Mouse (Mus musculus) cerebellum, adult 9-11 months (tissue): ENCODE data around the gene Etfrf1.

Source experiments
- DNase-seq: peaks from one replicate; pipeline ENCODE4 v3.0.0; 2022

Etfrf1 gene

GRCm38 (mm10) chr6:145210816-145211338, at the start of gene Etfrf1, which contains the start of gene Casc1:
Gene Etfrf1 (plus strand): TSS chr6:145211134.
Gene Casc1 (minus strand): TSS chr6:145211005.
- peak; percentile 100 for DNase-seq

GRCm38 (mm10) chr6:145171892-145172606, 38.9 kb upstream of the Etfrf1 start:
- DNase-seq: no peak

- DNase-seq: no peak
Observed at GRCm38 (mm10) chr6:145173781-145174191, 37.1 kb upstream of the Etfrf1 start.

- no peak for DNase-seq
Observed at GRCm38 (mm10) chr6:145175571-145175981, 35.4 kb upstream of the Etfrf1 start.

- DNase-seq: no peak
Observed at GRCm38 (mm10) chr6:145176474-145176873, 34.5 kb upstream of the Etfrf1 start.

GRCm38 (mm10) chr6:145179665-145180064, 31.3 kb upstream of the Etfrf1 start:
- DNase-seq: no peak

GRCm38 (mm10) chr6:145182044-145182443, 28.9 kb upstream of the Etfrf1 start:
- no peak for DNase-seq

- no peak for DNase-seq
Observed at GRCm38 (mm10) chr6:145186096-145186495, 24.8 kb upstream of the Etfrf1 start.

- peak; percentile 37 for DNase-seq
Observed at GRCm38 (mm10) chr6:145187093-145188088, 23.5 kb upstream of the Etfrf1 start.

GRCm38 (mm10) chr6:145193038-145193437, 17.9 kb upstream of the Etfrf1 start:
- no peak for DNase-seq

GRCm38 (mm10) chr6:145193446-145193845, 17.5 kb upstream of the Etfrf1 start:
- no peak for DNase-seq

- DNase-seq: no peak
Observed at GRCm38 (mm10) chr6:145197949-145198686, 12.8 kb upstream of the Etfrf1 start.

GRCm38 (mm10) chr6:145202432-145203125, 8.4 kb upstream of the Etfrf1 start:
- DNase-seq: no peak

GRCm38 (mm10) chr6:145204440-145204839, 6.5 kb upstream of the Etfrf1 start:
- no peak for DNase-seq

- DNase-seq: no peak
Observed at GRCm38 (mm10) chr6:145205142-145205541, 5.8 kb upstream of the Etfrf1 start.

GRCm38 (mm10) chr6:145210056-145210680, 766 bp upstream of the Etfrf1 start:
- DNase-seq: peak; percentile 58

GRCm38 (mm10) chr6:145211376-145212305, 707 bp downstream of the Etfrf1 start:
- no peak for DNase-seq

- DNase-seq: no peak
Observed at GRCm38 (mm10) chr6:145213916-145214315, 3.0 kb downstream of the Etfrf1 start.

- no peak for DNase-seq
Observed at GRCm38 (mm10) chr6:145215826-145216225, 4.9 kb downstream of the Etfrf1 start.

- DNase-seq: no peak
Observed at GRCm38 (mm10) chr6:145224246-145224645, 13.3 kb downstream of the Etfrf1 start.
